Mouse (Mus musculus) small intestine, adult 2 months (tissue): ENCODE results near the gene Rft1.

Experiments used
- CTCF ChIP-seq: fragments of 200-500 bp; IDR thresholded peaks from 2 replicates; pipeline ENCODE4 v1.5.1; 2012; ENCODE audit warnings: low read depth, mild to moderate bottlenecking, control low read depth, inconsistent platforms, low read length, moderate library complexity, mixed read lengths; ENCODE audit not compliant: insufficient replicate concordance, insufficient read length; ENCODE audit errors: extremely low read depth
- POLR2A ChIP-seq: fragments of 200-500 bp; IDR thresholded peaks from 2 replicates; pipeline ENCODE4 v1.6.1; 2012; ENCODE audit warnings: low read depth, mild to moderate bottlenecking, control low read depth, inconsistent platforms, low read length, moderate library complexity

DNA sequence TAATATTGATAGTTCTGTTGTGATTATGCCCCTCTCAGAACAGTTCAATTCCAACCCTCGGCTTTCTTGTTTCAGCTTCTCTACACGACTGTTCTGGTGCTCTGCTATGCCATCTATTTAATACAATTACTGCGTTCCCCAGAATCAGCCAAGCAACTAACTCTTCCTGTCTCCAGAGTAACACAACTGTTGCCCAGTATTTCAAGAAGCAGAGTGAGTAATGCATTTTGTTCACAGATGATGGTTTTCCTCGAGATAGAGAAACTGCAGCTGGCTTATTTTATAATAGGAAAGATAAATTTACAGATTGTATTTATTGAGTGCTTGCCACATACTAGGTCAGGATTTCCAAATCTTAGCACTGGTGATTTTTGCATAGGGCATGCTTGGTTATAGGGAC lies 12.4 kb downstream of the Rft1 start:
- no peak for TF ChIP-seq CTCF
- no peak for TF ChIP-seq POLR2A
